Mouse (Mus musculus) thymus, adult 2 months (tissue): ENCODE results near the gene Zfp148. TPM values are rescaled to one million over a fixed set of nuclear protein-coding genes. Genes with fewer than 3 reads are reported as not detected.

Source experiments
- DNase-seq: peaks from one replicate; pipeline ENCODE4 v3.0.0; 2021
- H3K27ac ChIP-seq: fragments of 200-500 bp; 2 replicates; pipeline ENCODE4 v1.5.1; 2012; ENCODE audit warnings: low read length, control low read depth; ENCODE audit not compliant: control insufficient read depth, insufficient read depth
- H3K27me3 ChIP-seq: fragments of 200-500 bp; 2 replicates; pipeline ENCODE4 v1.6.1; 2012; ENCODE audit warnings: mild to moderate bottlenecking, low read length, moderate library complexity, mixed read lengths; ENCODE audit not compliant: control insufficient read depth, insufficient read depth
- H3K36me3 ChIP-seq: fragments of 200-500 bp; 2 replicates; pipeline ENCODE4 v1.6.1; 2012; ENCODE audit warnings: mild to moderate bottlenecking, low read length, moderate library complexity; ENCODE audit not compliant: control insufficient read depth, insufficient read depth
- H3K4me1 ChIP-seq: fragments of 200-500 bp; replicated peaks from 2 replicates; pipeline ENCODE4 v1.6.1; 2012; ENCODE audit warnings: low read length; ENCODE audit not compliant: control insufficient read depth, insufficient read depth
- H3K4me3 ChIP-seq: fragments of 200-500 bp; 2 replicates; pipeline ENCODE4 v1.5.1; 2012; ENCODE audit warnings: mild to moderate bottlenecking, low read length, control low read depth, moderate library complexity; ENCODE audit not compliant: control insufficient read depth, insufficient read depth
- CTCF ChIP-seq: fragments of 200-500 bp; IDR thresholded peaks from 2 replicates; pipeline ENCODE4 v1.5.1; 2012; ENCODE audit warnings: mild to moderate bottlenecking, control low read depth, low read length, moderate library complexity, borderline replicate concordance; ENCODE audit not compliant: control insufficient read depth, poor library complexity, insufficient read depth; ENCODE audit errors: extremely low read depth
- POLR2A ChIP-seq: fragments of 200-500 bp; IDR thresholded peaks from 2 replicates; pipeline ENCODE4 v1.6.1; 2012; ENCODE audit warnings: mild to moderate bottlenecking, low read length, control low read depth, moderate library complexity; ENCODE audit not compliant: control insufficient read depth, poor library complexity, insufficient read depth; ENCODE audit errors: extremely low read depth
- WGBS: fragments of 180-500 bp; shearing (Covaris S2); methylation state at CpG from one replicate; pipeline ENCODE4 v1.1.7; 2018; 5-methylcytosine and 5-hydroxymethylcytosine counted together
- polyA plus RNA-seq: library from polyadenylated mRNA; depleted of rRNA; stranded (reverse); fragments of >200 nt; gene quantifications from 2 replicates; pipeline ENCODE4 v1.2.3, GENCODE M21; 2012; rRNA removed

Zfp148 gene
- polyA plus RNA-seq, 1 experiment = 22.5 TPM

GRCm38 (mm10) chr16:33553689-33554342 is 173.2 kb downstream of the Zfp148 start:
- DNase-seq = no peak
- no peaks in the 10 kb centered on the region for H3K4me1 ChIP-seq
- TF ChIP-seq POLR2A (no peak), CTCF (no peak)
- no peak overlapping the region for H3K27ac ChIP-seq
- H3K27me3 ChIP-seq = no peaks in the 10 kb centered on the region
- H3K36me3 ChIP-seq = no peaks in the 10 kb centered on the region
- no peak overlapping the region for H3K4me3 ChIP-seq
- WGBS = 90% methylated on average over 9 of the region's 9 CpGs

Other genes starting within 250 kb of the Zfp148 start
- 26.5 and 28.8 TPM in 2 replicates for gene Osbpl11, start 195.8 kb upstream of the Zfp148 start, polyA plus RNA-seq
- 16.3 and 17.3 TPM in 2 replicates for gene Snx4, start 129.4 kb upstream of the Zfp148 start, polyA plus RNA-seq
- gene Slc12a8, start 136.5 kb downstream of the Zfp148 start, polyA plus RNA-seq = 0.50 and 0.51 TPM in 2 replicates